Mouse (Mus musculus) cerebellum, adult 2 months (tissue): ENCODE measurements at regions not wholly inside any gene's neighbourhood (a gene's known extent, or its start where the extent isn't known, plus 50 kb on each side); places are given as distances from the start of the nearest gene placed in this dataset.

ENCODE experiments used
- CTCF ChIP-seq: fragments of 200-500 bp; IDR thresholded peaks from 2 replicates; pipeline ENCODE4 v1.5.1; 2011; ENCODE audit warnings: low read depth, mild to moderate bottlenecking, control low read depth, low read length, moderate library complexity, borderline replicate concordance; ENCODE audit not compliant: insufficient read depth
- POLR2A ChIP-seq: fragments of 200-500 bp; IDR thresholded peaks from 2 replicates; pipeline ENCODE4 v1.6.1; 2011; ENCODE audit warnings: low read length, control low read depth, borderline replicate concordance; ENCODE audit not compliant: insufficient read depth

- no peak for TF ChIP-seq CTCF
- no peak for TF ChIP-seq POLR2A
These were observed 114.4 kb upstream of the Pkn2 start for GRCm38 (mm10) chr3:142995981-142996743.
